Mouse (Mus musculus): ENCODE data around the gene Oog1. TPM values are rescaled to one million over a fixed set of nuclear protein-coding genes. Genes with fewer than 3 reads are reported as not detected.

Gene Oog1
- polyA plus RNA-seq (2012; rRNA removed), result not detected in 2 replicates

GRCm38 (mm10) chr12:87602388-87602787 lies at the start of gene Oog1:
TSS of gene Oog1 (plus strand) at chr12:87602688.

DNA sequence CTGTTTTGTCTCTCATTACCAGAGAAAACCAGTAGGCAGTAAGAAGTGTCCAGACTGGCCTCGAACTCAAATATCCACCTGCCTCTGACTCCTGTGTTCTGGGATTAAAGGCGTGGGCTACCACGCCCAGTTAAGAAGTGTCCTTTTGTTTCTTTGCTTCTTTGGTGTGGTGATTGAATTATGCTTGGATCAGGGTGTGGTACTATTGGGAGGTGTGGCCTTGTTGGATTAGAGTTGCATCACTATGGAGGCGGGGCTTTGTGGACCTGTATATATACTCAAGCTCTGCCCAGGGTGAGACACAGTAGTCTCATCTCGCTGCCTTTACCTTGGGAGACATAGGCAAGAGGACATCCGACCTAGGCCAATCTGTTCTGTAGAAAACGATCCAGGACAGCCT lies 16.1 kb downstream of the Oog1 start, which contains the start of gene Gm4027:
Gene Gm4027, plus strand, starts transcription at position 301 of the 400 bp plus-strand sequence.

DNA sequence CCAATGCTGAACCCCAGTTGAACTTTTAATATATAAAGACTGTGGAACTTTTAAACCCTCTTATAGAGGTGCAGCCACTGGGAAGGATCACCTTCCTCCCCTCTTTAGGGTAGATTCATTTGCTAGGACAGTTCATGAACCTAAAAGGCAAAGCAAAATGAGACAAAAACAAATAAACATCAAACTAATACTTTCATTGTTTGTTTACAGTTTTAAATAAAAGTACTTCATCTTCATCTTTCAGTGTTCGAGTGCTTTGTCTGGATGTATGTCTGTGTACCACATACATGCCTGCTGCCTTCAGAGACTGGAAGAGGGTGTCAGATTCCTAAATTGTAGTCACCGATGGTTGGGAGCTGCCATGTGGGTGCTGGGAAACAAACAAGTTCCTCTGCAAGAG lies 42.0 kb downstream of the Oog1 start, which contains the start of gene Gm16381:
Gene Gm16381, minus strand, starts transcription at position 101 of the 400 bp plus-strand sequence.

Other genes with a start within 250 kb of the Oog1 start
- gene Sptlc2, start 214.3 kb upstream of the Oog1 start, polyA plus RNA-seq (2012; rRNA removed), result 25.4 and 26.5 TPM in 2 replicates
- 7.6 and 8.3 TPM in 2 replicates for gene Slirp, start 158.8 kb upstream of the Oog1 start, polyA plus RNA-seq (2012; rRNA removed)
- gene Alkbh1, start 158.7 kb upstream of the Oog1 start, polyA plus RNA-seq (2012; rRNA removed), result 13.7 and 14.7 TPM in 2 replicates
- 4.3 and 5.5 TPM in 2 replicates for gene Snw1, start 130.4 kb upstream of the Oog1 start, polyA plus RNA-seq (2012; rRNA removed)
- not detected in 2 replicates for gene Gm5788, start 108.0 kb upstream of the Oog1 start, polyA plus RNA-seq (2012; rRNA removed)
- not detected in 2 replicates for gene Gm8300, start 88.4 kb upstream of the Oog1 start, polyA plus RNA-seq (2012; rRNA removed)
- gene Gm4027, start 16.2 kb downstream of the Oog1 start, polyA plus RNA-seq (2012; rRNA removed), result not detected in 2 replicates
- gene Gm16381, start 41.9 kb downstream of the Oog1 start, polyA plus RNA-seq (2012; rRNA removed), result not detected in 2 replicates
- not detected in 2 replicates for gene Gm21319, start 173.1 kb downstream of the Oog1 start, polyA plus RNA-seq (2012; rRNA removed)
- gene Gm21936, start 192.8 kb downstream of the Oog1 start, polyA plus RNA-seq (2012; rRNA removed), result not detected in 2 replicates
- gene BB287469, start 213.9 kb downstream of the Oog1 start, polyA plus RNA-seq (2012; rRNA removed), result not detected in 2 replicates
- not detected in 2 replicates for gene Gm2001, start 239.7 kb downstream of the Oog1 start, polyA plus RNA-seq (2012; rRNA removed)

Measured in colon, adult 2 months (tissue).